In genomic region chr1:177367864-177368610, GRCm38 (mm10) we compare ENCODE assay signal across 12 mouse cellular contexts.
"Had no signal": no experiment of that assay in that cellular context is flagged by ENCODE, and none has a peak within 500 bp of the region (broad histone marks: within the 10 kb centered on the region; RNA-seq: fewer than 3 reads in every experiment).

No protein-coding gene starts in this region.

- DNase-seq: kidney, adult 8-10 months; kidney, postnatal 25 days; left cerebral cortex, postnatal 4 days; lung, adult 2 months; lung, postnatal 10 days; lung, postnatal 4 days; midbrain, embryonic 14.5 days; retina, postnatal 1 day; right cerebral cortex, postnatal 4 days; spleen, adult 18-20 months; thymus, adult 18-20 months; thymus, postnatal 14 days had no signal
